Mouse (Mus musculus) hindbrain, embryonic 14.5 days (tissue): ENCODE measurements around the gene Hmcn1. TPM values are rescaled to one million over a fixed set of nuclear protein-coding genes. Genes with fewer than 3 reads are reported as not detected.

Experiments
- ATAC-seq: fragments of 200-750 bp; cut with Nextera tagmentation; 2 replicates; pipeline ENCODE4 v1.8.0; 2017; ENCODE audit warnings: moderate number of reproducible peaks, mild to moderate bottlenecking, moderate TSS enrichment, moderate library complexity; ENCODE audit not compliant: low FRiP score
- DNase-seq: peaks from one replicate; pipeline ENCODE4 v3.0.0-alpha.2; 2015; ENCODE audit warnings: low spot score
- H3K27ac ChIP-seq: fragments of 300-500 bp; sonication (generic); 2 replicates; pipeline ENCODE4 v1.5.1; 2014; ENCODE audit warnings: mild to moderate bottlenecking, moderate library complexity
- H3K27me3 ChIP-seq: fragments of 300-500 bp; sonication (generic); 2 replicates; pipeline ENCODE4 v1.6.1; 2014; ENCODE audit warnings: mild to moderate bottlenecking, low read length, mixed read lengths; ENCODE audit not compliant: control insufficient read depth, insufficient read depth
- H3K36me3 ChIP-seq: fragments of 300-500 bp; sonication (generic); replicated peaks from 2 replicates; pipeline ENCODE4 v1.6.1; 2014; ENCODE audit not compliant: control insufficient read depth, insufficient read depth
- H3K4me1 ChIP-seq: fragments of 300-500 bp; sonication (generic); replicated peaks from 2 replicates; pipeline ENCODE4 v1.6.1; 2014; ENCODE audit warnings: antibody characterized with exemption, low read length, mixed read lengths; ENCODE audit not compliant: control insufficient read depth, insufficient read depth
- H3K4me2 ChIP-seq: fragments of 300-500 bp; sonication (generic); replicated peaks from 2 replicates; pipeline ENCODE4 v1.6.1; 2014; ENCODE audit warnings: mild to moderate bottlenecking, moderate library complexity
- H3K4me3 ChIP-seq: fragments of 300-500 bp; sonication (generic); replicated peaks from 2 replicates; pipeline ENCODE4 v1.5.1; 2014; ENCODE audit warnings: mild to moderate bottlenecking, low read length
- H3K9ac ChIP-seq: fragments of 300-500 bp; sonication (generic); 2 replicates; pipeline ENCODE4 v1.6.1; 2014
- H3K9me3 ChIP-seq: fragments of 300-500 bp; sonication (generic); 2 replicates; pipeline ENCODE4 v1.6.1; 2016; ENCODE audit warnings: low read length; ENCODE audit not compliant: control insufficient read depth
- WGBS: fragments of 180-500 bp; shearing (Covaris S2); extraction: QIAGEN DNeasy Blood & Tissue Kit; methylation state at CpG from one replicate; pipeline ENCODE4 v1.1.7; 2014; 5-methylcytosine and 5-hydroxymethylcytosine counted together
- polyA plus RNA-seq: library from polyadenylated mRNA; unstranded; fragments of >200 nt; fragmentation: Nextera tagmentation; extraction: Ambion mirVana; gene quantifications from 2 replicates; pipeline ENCODE4 v1.2.1, GENCODE M21; 2014

The Hmcn1 gene
- polyA plus RNA-seq, 1 experiment from 2014 or later: 2.2 TPM

- no peak for DNase-seq
- ATAC-seq: no peak
- Histone ChIP-seq H3K4me3 (no peak overlapping the region), H3K4me2 (no peak overlapping the region), H3K27ac (no peak overlapping the region), H3K9me3 (no peaks in the 10 kb centered on the region), H3K36me3 (no peaks in the 10 kb centered on the region), H3K27me3 (no peaks in the 10 kb centered on the region), H3K9ac (no peak overlapping the region), H3K4me1 (no peaks in the 10 kb centered on the region)
- WGBS: 83% methylated on average over 3 of the region's 3 CpGs
Measured at GRCm38 (mm10) chr1:150681433-150681832, 311.8 kb downstream of the Hmcn1 start.

GRCm38 (mm10) chr1:150681006-150681405, 312.2 kb downstream of the Hmcn1 start:
- Histone ChIP-seq H3K27me3 (no peaks in the 10 kb centered on the region), H3K27ac (no peak overlapping the region), H3K36me3 (no peaks in the 10 kb centered on the region), H3K9me3 (no peaks in the 10 kb centered on the region), H3K4me2 (no peak overlapping the region), H3K9ac (no peak overlapping the region), H3K4me1 (no peaks in the 10 kb centered on the region), H3K4me3 (no peak overlapping the region)
- 81% methylated on average over 15 of the region's 15 CpGs for WGBS
- no peak for DNase-seq
- no peak for ATAC-seq

- DNase-seq (no peak), ATAC-seq (no peak)
- no peaks in the 10 kb centered on the region for H3K36me3 ChIP-seq
- no peak overlapping the region for H3K27ac ChIP-seq
- no peak overlapping the region for H3K4me3 ChIP-seq
- no peak overlapping the region for H3K4me2 ChIP-seq
- H3K27me3 ChIP-seq: no peaks in the 10 kb centered on the region
- no peaks in the 10 kb centered on the region for H3K4me1 ChIP-seq
- WGBS: 84% methylated on average over 4 of the region's 4 CpGs
- no peaks in the 10 kb centered on the region for H3K9me3 ChIP-seq
- H3K9ac ChIP-seq: no peak overlapping the region
Measured at GRCm38 (mm10) chr1:150680345-150680744, 312.9 kb downstream of the Hmcn1 start.

- Histone ChIP-seq H3K27ac (no peak overlapping the region), H3K36me3 (no peaks in the 10 kb centered on the region), H3K4me2 (no peak overlapping the region), H3K9ac (no peak overlapping the region), H3K4me3 (no peak overlapping the region), H3K27me3 (no peaks in the 10 kb centered on the region), H3K4me1 (no peaks in the 10 kb centered on the region), H3K9me3 (0 out of 2 replicates have a peak, but pooled peaks cover 5% of the 10 kb centered on the region)
- 92% methylated on average over 1 of the region's 1 CpGs for WGBS
- DNase-seq (no peak), ATAC-seq (no peak)
Measured at GRCm38 (mm10) chr1:150645314-150645713, 347.9 kb downstream of the Hmcn1 start.

GRCm38 (mm10) chr1:150639522-150639921, 353.7 kb downstream of the Hmcn1 start:
- ATAC-seq: no peak
- Histone ChIP-seq H3K9me3 (no peaks in the 10 kb centered on the region), H3K9ac (no peak overlapping the region), H3K4me1 (no peaks in the 10 kb centered on the region), H3K27ac (no peak overlapping the region), H3K4me2 (no peak overlapping the region), H3K36me3 (no peaks in the 10 kb centered on the region), H3K4me3 (no peak overlapping the region), H3K27me3 (no peaks in the 10 kb centered on the region)
- DNase-seq: no peak
- whole genome bisulfite sequencing: 69% methylated on average over 6 of the region's 6 CpGs

GRCm38 (mm10) chr1:150632506-150632905, 360.7 kb downstream of the Hmcn1 start:
- Histone ChIP-seq H3K4me2 (no peak overlapping the region), H3K9me3 (no peaks in the 10 kb centered on the region), H3K36me3 (no peaks in the 10 kb centered on the region), H3K4me3 (no peak overlapping the region), H3K27me3 (no peaks in the 10 kb centered on the region), H3K4me1 (no peaks in the 10 kb centered on the region), H3K9ac (no peak overlapping the region), H3K27ac (no peak overlapping the region)
- ATAC-seq: no peak
- 66% methylated on average over 4 of the region's 4 CpGs for WGBS
- DNase-seq: no peak

GRCm38 (mm10) chr1:150631856-150632171, 361.4 kb downstream of the Hmcn1 start:
- Histone ChIP-seq H3K4me1 (no peaks in the 10 kb centered on the region), H3K4me2 (no peak overlapping the region), H3K27me3 (no peaks in the 10 kb centered on the region), H3K36me3 (no peaks in the 10 kb centered on the region), H3K27ac (no peak overlapping the region), H3K9me3 (no peaks in the 10 kb centered on the region), H3K9ac (no peak overlapping the region), H3K4me3 (no peak overlapping the region)
- ATAC-seq: no peak
- 92% methylated on average over 3 of the region's 3 CpGs for WGBS
- DNase-seq: no peak

- WGBS: 71% methylated on average over 17 of the region's 17 CpGs
- Histone ChIP-seq H3K4me1 (no peaks in the 10 kb centered on the region), H3K36me3 (no peaks in the 10 kb centered on the region), H3K27ac (no peak overlapping the region), H3K4me2 (no peak overlapping the region), H3K4me3 (no peak overlapping the region), H3K9ac (no peak overlapping the region), H3K9me3 (no peaks in the 10 kb centered on the region), H3K27me3 (no peaks in the 10 kb centered on the region)
- no peak for ATAC-seq
- no peak for DNase-seq
Measured at GRCm38 (mm10) chr1:150631035-150631855, 362.0 kb downstream of the Hmcn1 start.

GRCm38 (mm10) chr1:150623226-150623625, 370.0 kb downstream of the Hmcn1 start:
- no peaks in the 10 kb centered on the region for H3K4me1 ChIP-seq
- H3K9me3 ChIP-seq: no peaks in the 10 kb centered on the region
- 98% methylated on average over 2 of the region's 2 CpGs for WGBS
- no peaks in the 10 kb centered on the region for H3K27me3 ChIP-seq
- ATAC-seq (no peak), DNase-seq (no peak)
- H3K4me3 ChIP-seq: no peak overlapping the region
- H3K36me3 ChIP-seq: no peaks in the 10 kb centered on the region
- no peak overlapping the region for H3K4me2 ChIP-seq
- no peak overlapping the region for H3K9ac ChIP-seq
- no peak overlapping the region for H3K27ac ChIP-seq

- no peaks in the 10 kb centered on the region for H3K27me3 ChIP-seq
- no peak overlapping the region for H3K4me3 ChIP-seq
- no peak overlapping the region for H3K27ac ChIP-seq
- WGBS: 81% methylated on average over 9 of the region's 9 CpGs
- no peak for DNase-seq
- no peaks in the 10 kb centered on the region for H3K9me3 ChIP-seq
- H3K4me1 ChIP-seq: no peaks in the 10 kb centered on the region
- H3K36me3 ChIP-seq: no peaks in the 10 kb centered on the region
- H3K4me2 ChIP-seq: no peak overlapping the region
- ATAC-seq: no peak
- H3K9ac ChIP-seq: no peak overlapping the region
Measured at GRCm38 (mm10) chr1:150610539-150610938, 382.7 kb downstream of the Hmcn1 start.
